Mouse (Mus musculus) stomach, postnatal 0 days (tissue): ENCODE results near the gene Nrp2. TPM values are rescaled to one million over a fixed set of nuclear protein-coding genes. Genes with fewer than 3 reads are reported as not detected.
A peak's percentile ranks its signal among the peaks of the same experiment; 100 is the strongest.

Experiments used
- ATAC-seq: fragments of 200-750 bp; cut with Nextera tagmentation; 2 replicates; pipeline ENCODE4 v1.8.0; 2017; ENCODE audit not compliant: low FRiP score, low TSS enrichment
- DNase-seq: peaks from one replicate; pipeline ENCODE4 v3.0.0-alpha.2; 2016; ENCODE audit warnings: low spot score
- H3K27ac ChIP-seq: fragments of 300-500 bp; sonication (generic); replicated peaks from 2 replicates; pipeline ENCODE4 v1.5.1; 2014; ENCODE audit warnings: mild to moderate bottlenecking, control low read depth
- H3K27me3 ChIP-seq: fragments of 300-500 bp; sonication (generic); 2 replicates; pipeline ENCODE4 v1.6.1; 2014; ENCODE audit warnings: low read length; ENCODE audit not compliant: control insufficient read depth, insufficient read depth
- H3K36me3 ChIP-seq: fragments of 300-500 bp; sonication (generic); 2 replicates; pipeline ENCODE4 v1.6.1; 2014; ENCODE audit warnings: low read length, mixed read lengths; ENCODE audit not compliant: control insufficient read depth, insufficient read depth
- H3K4me1 ChIP-seq: fragments of 300-500 bp; sonication (generic); replicated peaks from 2 replicates; pipeline ENCODE4 v1.6.1; 2014; ENCODE audit warnings: antibody characterized with exemption; ENCODE audit not compliant: control insufficient read depth, insufficient read depth
- H3K4me2 ChIP-seq: fragments of 300-500 bp; sonication (generic); replicated peaks from 2 replicates; pipeline ENCODE4 v1.6.1; 2014; ENCODE audit warnings: low read depth, mild to moderate bottlenecking, control low read depth, moderate library complexity
- H3K4me3 ChIP-seq: fragments of 300-500 bp; sonication (generic); 2 replicates; pipeline ENCODE4 v1.5.1; 2014; ENCODE audit warnings: low read depth, low read length, control low read depth
- H3K9ac ChIP-seq: fragments of 300-500 bp; sonication (generic); 2 replicates; pipeline ENCODE4 v1.6.1; 2014; ENCODE audit warnings: mild to moderate bottlenecking, low read length, control low read depth, mixed read lengths
- H3K9me3 ChIP-seq: fragments of 300-500 bp; sonication (generic); 2 replicates; pipeline ENCODE4 v1.6.1; 2016; ENCODE audit warnings: low read length; ENCODE audit not compliant: control insufficient read depth
- CTCF ChIP-seq: IDR thresholded peaks from 2 replicates; pipeline ENCODE4 v1.5.1; 2016; ENCODE audit warnings: antibody characterized with exemption, low read depth, mild to moderate bottlenecking, moderate library complexity
- EP300 ChIP-seq: optimal IDR thresholded peaks from 2 replicates; pipeline ENCODE3; 2016; ENCODE audit warnings: antibody characterized with exemption
- whole genome bisulfite sequencing: fragments of 180-500 bp; shearing (Covaris S2); extraction: QIAGEN DNeasy Blood & Tissue Kit; methylation state at CpG from one replicate; pipeline ENCODE4 v1.1.7; 2014; 5-methylcytosine and 5-hydroxymethylcytosine counted together
- polyA plus RNA-seq: library from polyadenylated mRNA; unstranded; fragments of >200 nt; fragmentation: Nextera tagmentation; extraction: Ambion mirVana; gene quantifications from 2 replicates; pipeline ENCODE4 v1.2.1, GENCODE M21; 2015

The Nrp2 gene
- polyA plus RNA-seq, 1 experiment from 2014 or later, result 10.2 TPM

GRCm38 (mm10) chr1:62806014-62806413, 102.9 kb downstream of the Nrp2 start:
- Histone ChIP-seq H3K4me3 (no peak overlapping the region), H3K9ac (no peak overlapping the region), H3K27ac (no peak overlapping the region), H3K9me3 (no peaks in the 10 kb centered on the region), H3K4me1 (no peaks in the 10 kb centered on the region), H3K36me3 (no peaks in the 10 kb centered on the region), H3K27me3 (no peaks in the 10 kb centered on the region), H3K4me2 (no peak overlapping the region)
- DNase-seq (no peak), ATAC-seq (no peak)
- no peak for TF ChIP-seq CTCF
- no peak for TF ChIP-seq EP300
- 13% methylated on average over 1 of the region's 1 CpGs for WGBS

- Histone ChIP-seq H3K36me3 (no peaks in the 10 kb centered on the region), H3K4me2 (no peak overlapping the region), H3K4me3 (no peak overlapping the region), H3K27ac (no peak overlapping the region), H3K9ac (no peak overlapping the region), H3K27me3 (no peaks in the 10 kb centered on the region), H3K4me1 (no peaks in the 10 kb centered on the region), H3K9me3 (no peaks in the 10 kb centered on the region)
- DNase-seq (no peak), ATAC-seq (no peak)
- TF ChIP-seq CTCF, result no peak
- no peak for TF ChIP-seq EP300
- 74% methylated on average over 4 of the region's 4 CpGs for WGBS
Observed at GRCm38 (mm10) chr1:62808395-62808794, 105.3 kb downstream of the Nrp2 start.

GRCm38 (mm10) chr1:62809601-62810228, 106.6 kb downstream of the Nrp2 start:
- no peaks in the 10 kb centered on the region for H3K36me3 ChIP-seq
- TF ChIP-seq CTCF (no peak), EP300 (no peak)
- no peak overlapping the region for H3K27ac ChIP-seq
- H3K9me3 ChIP-seq, result no peaks in the 10 kb centered on the region
- no peak overlapping the region for H3K9ac ChIP-seq
- no peaks in the 10 kb centered on the region for H3K27me3 ChIP-seq
- DNase-seq, result no peak
- 74% methylated on average over 8 of the region's 8 CpGs for WGBS
- no peak overlapping the region for H3K4me2 ChIP-seq
- H3K4me3 ChIP-seq, result no peak overlapping the region
- no peak for ATAC-seq
- H3K4me1 ChIP-seq, result no peaks in the 10 kb centered on the region

- Histone ChIP-seq H3K4me1 (no peaks in the 10 kb centered on the region), H3K27me3 (no peaks in the 10 kb centered on the region), H3K9ac (no peak overlapping the region), H3K4me3 (no peak overlapping the region), H3K9me3 (no peaks in the 10 kb centered on the region), H3K27ac (no peak overlapping the region), H3K36me3 (no peaks in the 10 kb centered on the region; the same call in 1 of the 2 replicates), H3K4me2 (no peak overlapping the region)
- ATAC-seq, result no peak
- TF ChIP-seq EP300 (no peak), CTCF (no peak)
- DNase-seq, result no peak
- 76% methylated on average over 7 of the region's 7 CpGs for WGBS
Observed at GRCm38 (mm10) chr1:62811141-62811540, 108.1 kb downstream of the Nrp2 start.

- H3K4me3 ChIP-seq, result no peak overlapping the region
- no peaks in the 10 kb centered on the region for H3K4me1 ChIP-seq
- TF ChIP-seq EP300 (no peak), CTCF (no peak)
- no peak overlapping the region for H3K4me2 ChIP-seq
- H3K9ac ChIP-seq, result no peak overlapping the region
- ATAC-seq (no peak), DNase-seq (no peak)
- peak overlapping the region; percentile 53; the same call in 1 of the 2 replicates for H3K27ac ChIP-seq
- H3K27me3 ChIP-seq, result no peaks in the 10 kb centered on the region
- no peaks in the 10 kb centered on the region for H3K9me3 ChIP-seq
- WGBS, result 45% methylated on average over 10 of the region's 10 CpGs
- no peaks in the 10 kb centered on the region; the same call in 1 of the 2 replicates for H3K36me3 ChIP-seq
Observed at GRCm38 (mm10) chr1:62812701-62813684, 109.9 kb downstream of the Nrp2 start.
